Mouse (Mus musculus) heart, postnatal 14 days (tissue): ENCODE results near the gene Dhh. TPM values are rescaled to one million over a fixed set of nuclear protein-coding genes. Genes with fewer than 3 reads are reported as not detected.
"Not testable (repeated sequence)": the region's sequence is repeated elsewhere in the genome, so short reads cannot be mapped to it uniquely, and the experiment has no call there.

Source experiments
- DNase-seq, 2 experiments: peaks; one replicate each; pipeline ENCODE4 v3.0.0; 2021 to 2022
- intact Hi-C: fragments of 180-260 bp; cut with DNase I; formaldehyde crosslinking; loops from one replicate; pipeline ENCODE4 v1.15.1; 2025
- long read RNA-seq, 2 experiments: library from polyadenylated mRNA; stranded (forward); transcript quantifications; one replicate each; pipeline ENCODE4 v2.0.0; 2021
- total RNA-seq, 2 experiments: library from RNA; stranded (reverse); gene quantifications; 2 replicates each; pipeline ENCODE4 v1.2.3; 2021

Gene Dhh
- 1 to 10 TPM; 2.0 to 2.7 TPM for total RNA-seq
- long read RNA-seq, experiment 1, full-length matches to known transcripts, result 11 of 11 reads
- long read RNA-seq, experiment 1, partial matches to known transcripts, result 0 of 11 reads
- long read RNA-seq, experiment 1, other reads (novel, unspliced or antisense), result 0 of 11 reads
- long read RNA-seq, experiment 2, full-length matches to known transcripts, result 7 of 8 reads
- long read RNA-seq, experiment 2, partial matches to known transcripts, result 0 of 8 reads
- long read RNA-seq, experiment 2, other reads (novel, unspliced or antisense), result 1 of 8 reads

DNA sequence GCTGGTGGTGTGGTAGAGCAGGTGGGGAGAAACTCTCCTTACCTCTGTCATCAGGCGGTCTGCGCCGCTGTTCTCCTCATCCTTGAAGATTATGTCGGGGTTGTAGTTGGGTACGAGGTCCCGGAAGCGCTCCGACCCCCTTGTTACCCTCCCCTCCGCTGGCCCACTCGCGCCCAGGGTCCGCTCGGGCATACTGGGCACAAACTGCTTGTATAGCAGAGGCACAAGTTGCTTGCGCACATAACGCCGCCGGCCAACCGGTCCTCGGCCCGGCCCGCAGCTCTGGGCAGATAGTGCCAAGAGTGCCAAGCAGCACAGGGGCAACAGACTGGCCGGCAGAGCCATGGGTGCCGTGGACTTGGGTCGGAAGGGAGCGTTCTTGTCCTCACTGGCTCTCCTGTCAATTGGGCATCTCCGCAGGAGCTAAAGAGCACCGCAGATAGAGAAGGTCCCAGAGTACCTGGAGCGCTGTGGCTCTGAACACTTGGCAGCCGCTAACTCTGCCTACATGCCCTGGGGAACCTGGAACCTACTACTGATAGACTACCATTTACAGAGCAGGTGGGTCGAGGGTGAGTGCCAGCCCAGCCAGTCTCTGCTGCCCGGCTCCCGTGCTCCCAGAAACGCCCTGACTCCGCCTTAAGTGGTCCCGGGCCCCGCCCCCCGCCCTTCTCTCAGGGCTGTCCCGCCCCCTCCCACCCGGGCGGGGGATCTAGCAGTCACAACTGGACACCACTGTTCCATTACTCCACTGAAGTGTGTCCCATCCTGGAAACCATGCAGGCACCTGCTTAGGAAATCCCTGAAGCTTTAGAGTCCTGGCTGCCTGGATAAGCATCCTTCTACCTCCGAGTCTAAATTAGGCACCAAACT is at the start of gene Dhh:
TSS of gene Dhh (minus strand) at position 613 of the 873 bp plus-strand sequence.
- peak in 1 of 2 experiments; percentile 21 for DNase-seq
- intact Hi-C loops, result no loop called here

DNA sequence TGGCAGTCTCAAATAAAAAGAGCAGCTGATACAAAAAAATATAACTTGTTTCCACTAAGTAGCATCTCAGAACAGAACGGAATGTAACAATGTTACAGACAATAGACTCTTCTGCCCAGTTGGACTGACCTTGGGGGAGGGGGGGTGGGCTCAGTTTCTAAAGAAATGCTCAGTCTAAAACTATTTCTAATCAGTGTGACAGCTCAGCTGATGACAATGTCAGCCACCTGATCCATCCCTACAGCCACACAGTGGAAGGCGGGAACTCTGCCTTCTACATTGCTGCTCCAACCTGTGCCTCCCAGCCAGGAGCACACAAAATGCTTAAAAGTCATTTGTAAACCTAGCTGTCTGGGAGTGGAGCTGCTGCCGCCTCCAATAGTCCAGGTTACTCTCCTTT is 49.5 kb upstream of the Dhh start:
- intact Hi-C loops, result no loop called here
- DNase-seq, result no peak

DNA sequence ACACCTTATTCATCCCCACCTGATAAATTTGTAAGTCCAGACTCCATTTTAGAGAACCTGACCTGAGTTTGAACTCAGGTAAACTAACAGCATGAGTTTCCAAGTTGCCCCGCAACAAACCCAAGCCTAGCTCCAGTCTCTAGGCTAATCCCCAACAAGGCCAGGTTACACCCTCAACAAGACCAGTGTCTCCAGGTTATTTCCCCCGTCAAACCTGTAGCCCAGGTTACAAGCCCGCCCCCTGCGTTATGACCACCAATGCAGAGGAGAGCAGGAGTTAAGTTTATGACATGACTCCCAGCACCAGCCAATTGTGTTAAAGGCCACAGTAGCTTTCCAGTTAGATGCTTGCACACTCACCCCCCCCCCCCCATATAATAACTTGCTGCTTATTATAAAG is 44.8 kb upstream of the Dhh start:
- intact Hi-C loops, result no loop called here

DNA sequence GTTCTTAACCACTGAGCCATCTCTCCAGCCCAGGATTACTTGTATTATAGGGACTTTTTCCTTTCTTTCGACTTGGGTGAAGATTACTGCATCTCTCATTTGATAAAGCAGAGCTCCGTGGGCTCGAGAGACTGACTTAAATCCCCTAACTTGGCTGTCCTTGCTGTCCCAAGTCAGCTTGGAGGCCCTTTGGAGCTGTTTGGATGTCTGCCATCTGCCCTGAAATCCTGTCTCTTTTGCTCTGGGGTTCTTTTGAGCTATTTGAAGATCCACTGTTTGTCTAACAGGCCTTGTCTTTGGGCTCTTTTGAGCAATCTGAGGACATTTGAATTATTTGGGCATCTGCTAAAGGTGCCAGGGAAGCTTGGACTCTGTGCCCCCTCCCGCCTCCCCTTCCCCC is 43.7 kb upstream of the Dhh start:
- intact Hi-C loops, result no loop called here
- no peak for DNase-seq

More for the DNA sequence above, 44.8 kb upstream of the Dhh start:
- DNase-seq, result no peak

DNA sequence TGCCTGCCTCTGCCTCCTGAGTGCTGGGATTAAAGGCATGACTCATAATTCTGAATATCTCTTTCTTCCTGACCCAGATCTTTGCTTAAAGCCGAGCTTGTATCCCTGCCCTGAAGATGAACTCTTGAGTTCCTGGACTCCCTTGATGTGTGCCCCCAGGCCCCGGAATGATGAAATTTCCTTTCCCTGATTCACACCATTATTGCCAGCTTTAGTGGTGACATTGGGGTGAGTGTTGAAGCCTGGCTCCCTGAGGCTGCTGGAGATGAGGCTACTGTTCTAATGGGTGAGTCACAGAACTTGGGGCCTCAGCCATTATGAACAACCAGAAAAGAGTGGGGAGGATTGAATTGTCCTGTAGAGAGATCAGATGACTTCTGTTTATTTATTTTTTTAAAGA is 43.2 kb upstream of the Dhh start:
- no peak for DNase-seq
- intact Hi-C loops, result no loop called here

DNA sequence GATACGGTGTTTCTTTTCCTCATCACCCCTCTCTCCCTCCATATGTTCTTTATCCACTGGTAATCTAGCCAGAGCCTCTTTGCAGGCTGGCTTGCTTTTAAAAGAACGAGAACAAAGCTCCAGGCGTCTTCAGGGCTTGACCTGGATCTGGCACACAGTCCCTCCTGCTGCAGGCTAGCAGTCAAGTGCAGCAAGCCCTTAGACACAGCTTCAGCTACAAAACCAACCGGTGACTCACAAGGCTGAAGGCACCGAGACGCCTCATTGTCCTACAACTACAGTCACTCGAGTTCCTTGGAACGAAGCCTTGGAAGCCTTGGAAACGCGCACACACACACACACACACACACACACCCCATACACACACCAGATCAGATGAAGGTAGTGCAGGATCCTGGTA is 42.5 kb upstream of the Dhh start:
- DNase-seq, result no peak
- intact Hi-C loops, result no loop called here

DNA sequence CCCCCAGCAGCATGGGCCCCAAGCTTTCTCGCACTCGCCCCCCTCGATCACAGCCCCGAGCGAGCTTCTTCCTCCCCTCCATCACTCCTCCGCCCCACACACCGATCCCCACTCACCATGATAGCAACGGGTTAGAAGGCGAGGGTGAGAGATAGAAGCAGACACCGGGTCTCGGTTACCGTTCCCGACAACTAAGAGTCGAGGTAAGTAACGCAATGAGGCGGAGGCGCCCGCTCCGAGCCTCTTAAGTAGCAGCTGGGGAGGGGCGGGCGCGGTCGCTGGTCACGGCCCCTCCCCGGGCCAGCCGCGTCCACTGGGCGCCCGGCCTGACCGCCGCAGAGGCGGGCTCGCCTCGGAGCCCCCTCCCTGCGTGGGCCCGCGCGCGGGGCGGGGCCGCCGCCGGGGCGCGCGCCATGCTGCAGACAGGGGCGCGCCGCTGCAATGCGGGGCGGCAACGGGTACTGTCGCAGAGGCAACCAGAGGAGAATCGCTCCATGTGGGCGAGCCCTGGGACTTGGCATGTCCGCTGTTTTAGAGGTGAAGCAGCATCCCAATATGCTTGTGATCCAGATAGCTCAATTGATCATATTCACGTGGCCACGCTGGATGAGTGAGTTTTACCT is 36.0 kb upstream of the Dhh start, which contains the start of gene Tuba1b:
TSS of gene Tuba1b (minus strand) at position 349 of the 623 bp plus-strand sequence.
- DNase-seq, result peak; percentile 95 to 96
- intact Hi-C loops, result loop anchor here (1.0 to 2.0 kb wide), 2 partner anchors 19 to 58 kb away; partner anchors contain the start of genes Gm49450 and Tuba1a

DNA sequence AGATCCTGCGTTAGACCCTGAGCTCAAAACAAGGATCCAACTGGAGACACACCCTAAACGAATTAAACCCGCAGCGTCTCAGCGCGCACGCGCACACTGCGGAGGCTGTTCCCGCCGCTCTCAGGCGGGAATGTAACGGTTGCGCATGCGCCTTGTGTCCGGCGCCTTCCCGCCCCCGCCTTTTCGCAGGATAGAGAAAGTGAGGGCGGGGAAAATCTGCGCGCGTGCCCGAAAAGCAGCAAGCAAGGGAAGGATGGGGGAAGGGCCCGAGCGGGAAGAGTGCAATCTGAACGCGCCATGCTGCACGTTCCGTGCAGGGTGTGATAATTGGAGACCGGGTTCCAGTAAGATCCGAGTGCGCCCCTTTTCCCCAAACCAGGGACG is 35.5 kb upstream of the Dhh start:
- intact Hi-C loops, result loop anchor here (1.0 to 2.0 kb wide), 2 partner anchors 19 to 59 kb away; partner anchors contain the start of genes Gm49450 and Tuba1a

DNA sequence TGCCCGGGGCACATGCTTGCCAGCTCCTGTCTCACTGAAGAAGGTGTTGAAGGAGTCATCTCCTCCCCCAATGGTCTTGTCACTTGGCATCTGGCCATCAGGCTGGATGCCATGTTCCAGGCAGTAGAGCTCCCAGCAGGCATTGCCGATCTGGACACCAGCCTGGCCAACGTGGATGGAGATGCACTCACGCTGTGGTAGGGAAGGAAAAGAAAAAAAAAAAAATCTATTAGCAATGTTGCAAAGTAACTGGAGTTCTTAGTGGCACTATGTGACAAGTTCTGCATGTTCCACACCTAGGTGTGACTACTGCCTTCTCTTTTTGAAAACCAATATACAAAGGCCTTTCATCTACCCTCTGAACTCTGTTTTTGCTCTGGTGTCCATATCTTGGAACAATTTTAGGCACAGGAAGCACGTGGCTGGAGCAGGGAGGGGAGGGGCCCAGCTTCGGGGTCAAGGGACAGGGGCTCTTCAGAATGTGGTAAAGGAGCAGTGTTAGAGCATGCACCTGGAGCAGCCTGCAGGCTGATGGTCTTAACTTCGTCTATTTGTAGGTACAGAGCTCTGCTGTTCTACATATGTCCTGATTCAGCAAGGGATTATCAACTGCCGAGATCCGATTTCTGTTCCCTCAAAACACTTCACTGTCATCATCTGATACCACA is 34.8 kb upstream of the Dhh start:
- DNase-seq, intact Hi-C loops: not testable (repeated sequence)

More for the DNA sequence above, 35.5 kb upstream of the Dhh start:
- DNase-seq, result peak; percentile 96

DNA sequence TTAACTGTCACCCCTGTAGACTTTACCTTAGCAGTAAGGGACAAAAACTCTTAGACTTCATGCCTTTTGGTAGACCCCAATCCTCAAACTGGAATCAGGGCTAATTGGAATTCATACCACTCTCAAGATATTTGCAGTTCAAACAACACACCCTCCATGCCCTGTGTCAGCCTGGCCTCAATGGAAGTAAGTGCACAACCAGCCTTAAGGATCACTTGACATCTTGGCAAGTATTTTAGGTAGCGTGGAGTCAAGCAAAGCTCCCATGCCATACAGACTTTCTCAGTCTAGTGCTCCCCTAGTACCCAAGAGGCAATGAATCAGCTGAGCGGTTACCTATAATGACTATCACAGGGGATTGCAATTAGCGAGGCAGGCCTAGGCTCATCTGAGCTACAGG is 32.7 kb upstream of the Dhh start:
- intact Hi-C loops, result no loop called here
- DNase-seq, result no peak

DNA sequence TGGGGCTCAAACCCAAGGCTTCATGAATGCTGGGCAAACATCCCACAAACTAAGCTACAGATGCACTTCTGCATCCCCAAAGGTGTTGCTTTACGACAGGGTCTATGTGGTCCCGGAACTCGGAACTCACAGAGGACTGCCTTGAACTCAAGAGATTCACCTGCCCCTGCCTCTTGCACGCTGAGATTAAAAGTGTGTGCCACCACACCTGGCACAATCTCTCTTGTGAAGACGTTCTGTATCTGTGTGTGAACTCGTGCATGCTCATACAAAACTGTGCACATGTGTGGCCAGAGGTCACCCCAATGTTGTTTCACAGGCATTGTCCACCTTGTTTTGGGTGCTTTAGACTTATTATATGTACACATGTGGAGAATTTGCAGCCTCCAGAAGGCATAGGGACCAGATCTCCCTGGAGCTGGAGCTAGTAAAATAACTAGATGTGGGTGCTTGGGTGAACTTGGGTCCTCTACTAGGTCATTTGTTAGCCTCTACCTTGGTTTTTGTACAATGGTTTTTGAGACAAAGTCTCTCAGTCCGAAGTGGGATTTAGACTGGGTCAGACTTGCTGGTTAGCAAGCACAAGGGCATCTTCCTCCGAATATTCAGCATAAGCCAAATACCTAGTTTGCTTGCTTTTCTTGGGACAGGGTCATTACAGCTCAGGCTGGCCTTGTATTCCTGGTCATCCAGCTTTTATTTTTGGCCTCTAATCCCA is 31.8 kb upstream of the Dhh start:
- DNase-seq, result no peak
- intact Hi-C loops, result no loop called here

DNA sequence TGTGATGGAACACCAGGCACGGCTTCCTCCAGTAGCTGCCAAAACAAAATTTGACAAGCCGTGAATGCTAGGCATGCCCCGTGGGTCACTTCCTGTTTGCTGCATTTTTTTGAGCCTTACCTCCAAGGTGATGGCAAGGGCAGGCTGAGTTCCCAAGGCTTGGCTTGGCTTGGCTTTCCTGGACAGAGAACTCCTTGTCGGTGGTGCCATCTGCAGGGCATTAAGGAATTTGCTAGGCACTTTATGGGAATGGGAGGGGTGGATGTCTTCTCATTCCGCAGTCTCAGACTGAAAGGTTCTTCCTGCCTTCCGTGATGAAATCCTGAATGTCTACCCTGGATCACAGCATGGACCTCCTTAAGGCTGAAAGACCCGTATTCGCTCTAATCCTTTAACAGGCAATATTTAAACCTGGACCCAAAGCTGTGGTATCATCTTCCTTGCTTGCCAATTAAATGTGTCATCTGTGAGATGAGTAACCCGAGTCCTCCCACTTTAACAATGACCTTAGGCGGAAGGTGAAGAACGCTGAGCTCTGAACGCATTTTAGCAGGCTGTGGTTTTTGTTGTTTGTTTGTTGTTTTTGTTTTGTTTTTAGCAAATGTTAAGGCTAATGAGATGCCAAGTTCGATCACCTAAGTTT is 30.4 kb upstream of the Dhh start:
- intact Hi-C loops, result loop anchor here (1.0 to 2.0 kb wide), 3 partner anchors 36 to 66 kb away; no protein-coding TSS in a partner anchor
- peak; percentile 66 to 79 for DNase-seq

DNA sequence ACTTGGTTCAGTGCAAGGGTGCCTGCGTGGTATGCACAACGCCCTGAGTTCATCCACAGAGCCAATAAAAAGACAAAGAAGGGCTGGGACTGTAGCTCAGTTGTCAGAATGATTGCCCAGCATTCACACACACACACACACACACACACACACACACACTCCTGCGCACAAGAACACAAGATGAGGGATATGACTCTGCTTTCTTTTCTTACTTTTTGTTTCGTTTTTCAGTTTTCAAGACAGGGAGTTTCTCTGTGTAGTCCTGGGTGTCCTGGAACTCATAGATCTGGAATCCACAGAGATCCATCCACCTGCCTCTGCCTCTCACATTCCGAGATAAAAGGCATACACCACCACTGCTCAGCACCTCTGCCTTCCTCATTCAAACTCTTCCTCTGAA is 29.2 kb upstream of the Dhh start:
- DNase-seq, result no peak
- intact Hi-C loops, result no loop called here

DNA sequence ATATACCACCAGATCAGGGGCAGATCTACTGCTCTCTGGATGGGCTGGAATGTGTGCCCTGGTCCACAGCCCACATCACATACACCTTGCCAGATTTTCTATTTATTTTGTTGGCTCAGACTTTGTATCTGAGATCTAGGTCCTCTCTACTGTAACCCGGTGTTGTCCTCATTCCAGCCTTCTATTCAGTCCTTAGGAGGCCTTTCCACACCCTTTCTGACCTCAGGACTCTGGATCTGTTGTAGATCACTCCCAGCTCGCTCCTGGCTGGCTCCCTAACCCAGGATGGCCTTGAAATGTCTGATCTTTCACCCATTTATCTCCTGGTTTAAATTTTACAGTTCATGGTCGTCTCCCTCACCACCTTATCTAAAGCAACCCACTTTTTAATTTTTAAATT is 26.3 kb upstream of the Dhh start:
- no peak for DNase-seq
- intact Hi-C loops, result loop anchor here (2.0 kb wide), 1 partner anchor 18 kb away; no protein-coding TSS in a partner anchor

DNA sequence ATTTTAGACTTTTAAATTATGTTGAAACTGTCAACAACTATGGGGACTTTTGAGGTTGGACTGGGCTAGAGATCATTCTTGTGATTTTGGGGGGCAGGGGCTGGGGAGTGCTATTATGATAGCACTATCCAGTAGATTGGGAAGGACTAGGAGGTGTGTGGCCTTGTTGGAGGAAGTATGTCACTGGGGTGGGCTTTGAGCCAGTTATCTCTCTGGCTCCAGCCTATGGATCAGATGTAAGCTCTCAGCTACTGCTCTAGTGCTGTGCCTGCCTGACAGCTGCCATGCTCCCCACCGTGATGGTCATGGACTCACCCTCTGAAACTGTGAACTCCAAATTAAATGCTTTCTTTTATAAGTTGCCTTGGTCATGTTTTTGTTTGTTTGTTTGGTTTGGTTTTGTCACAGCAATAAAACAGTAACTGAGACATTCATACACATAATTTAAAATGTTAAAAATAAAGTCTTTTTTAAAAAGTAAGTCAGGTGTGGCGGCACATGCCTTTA is 24.7 kb upstream of the Dhh start:
- intact Hi-C loops, result no loop called here
- DNase-seq, result no peak

DNA sequence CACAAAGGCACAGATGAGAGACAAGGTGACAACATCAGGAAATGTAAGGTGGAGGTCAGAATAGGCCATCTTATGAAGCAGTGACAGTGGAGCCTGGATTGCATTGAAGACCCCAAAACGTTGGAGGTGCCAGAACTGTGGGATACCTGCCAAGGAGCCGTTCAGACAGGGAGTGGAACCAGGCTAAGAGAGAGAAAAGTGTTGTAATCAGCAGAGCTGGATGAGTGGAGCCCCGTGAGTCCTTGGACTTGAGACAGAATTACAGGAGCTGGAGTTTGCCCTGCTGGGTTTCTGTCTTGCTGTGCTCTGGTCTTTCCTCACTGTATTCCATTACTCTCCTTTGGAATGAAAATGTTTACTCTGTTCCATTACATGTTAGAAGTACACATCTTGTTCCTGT is 24.2 kb upstream of the Dhh start:
- intact Hi-C loops, result no loop called here
- DNase-seq, result no peak

DNA sequence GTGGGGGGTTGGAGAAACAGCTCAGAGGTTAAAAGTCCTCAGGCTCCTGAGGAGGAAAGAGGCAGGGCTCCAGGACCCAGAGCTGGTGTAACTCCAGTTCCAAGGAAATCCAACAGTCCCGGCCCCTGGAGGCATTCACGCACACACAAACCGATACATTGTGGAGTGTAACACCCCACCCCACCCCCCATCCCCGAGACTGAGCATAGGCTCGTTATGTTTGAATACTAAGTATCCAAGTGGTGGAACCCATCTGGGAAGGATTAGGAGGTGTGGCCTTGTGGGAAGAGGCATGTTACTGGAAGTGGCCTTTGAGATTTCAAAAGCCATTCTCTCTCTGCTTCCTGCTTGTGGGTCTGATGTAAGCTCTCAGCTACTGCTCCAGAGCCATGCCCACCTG is 23.2 kb upstream of the Dhh start:
- intact Hi-C loops, result no loop called here

DNA sequence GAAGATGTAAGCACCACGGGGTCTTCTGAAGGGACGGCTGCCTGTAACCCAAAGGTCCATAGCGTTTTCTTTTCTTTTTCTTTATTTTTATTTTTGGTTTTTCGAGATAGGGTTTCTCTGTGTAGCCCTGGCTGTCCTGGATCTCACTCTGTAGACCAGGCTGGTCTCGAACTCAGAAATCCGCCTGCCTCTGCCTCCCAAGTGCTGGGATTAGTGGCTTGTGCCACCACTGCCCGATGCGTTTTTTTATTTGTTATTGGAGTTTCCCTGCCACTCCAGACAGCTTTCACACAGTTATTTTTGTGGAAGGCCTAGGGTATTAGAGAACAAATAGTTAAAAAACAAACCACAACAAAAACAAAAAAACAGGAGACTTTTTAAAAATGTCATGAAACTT is 20.2 kb upstream of the Dhh start:
- DNase-seq, intact Hi-C loops: not testable (repeated sequence)

More for the DNA sequence above, 23.2 kb upstream of the Dhh start:
- DNase-seq, result no peak
